In genomic region chr13:111808637-111809465, GRCm38 (mm10) we compare ENCODE assay signal across 8 mouse cellular contexts. TPM values are rescaled to one million over a fixed set of nuclear protein-coding genes. Genes with fewer than 3 reads are reported as not detected.
DNase-seq lines count a peak whose midpoint lies in the region; ATAC-seq and TF ChIP-seq lines count a peak whose summit lies in the region.

Map3k1 (minus strand) TSS chr13:111808993.

- H3K27ac ChIP-seq in embryonic facial prominence, embryonic 15.5 days (replicated peaks): peak within 1 kb of the TSS; percentile 95
- peak within 1 kb of the TSS; percentile 98 for H3K27ac ChIP-seq in heart, embryonic 10.5 days
- H3K27ac ChIP-seq in kidney, embryonic 15.5 days: peak within 1 kb of the TSS; percentile 98
- H3K27ac ChIP-seq in liver, adult 2 months (replicated peaks; ENCODE audit: insufficient read depth, low read depth, low read length): peak within 1 kb of the TSS; percentile 91
- H3K27ac ChIP-seq in stomach, postnatal 0 days (replicated peaks): peak within 1 kb of the TSS; percentile 99

- peak within 1 kb of the TSS; percentile 90 for H3K4me3 ChIP-seq in embryonic facial prominence, embryonic 15.5 days (replicated peaks)
- H3K4me3 ChIP-seq in heart, embryonic 10.5 days: peak within 1 kb of the TSS; percentile 98
- peak within 1 kb of the TSS; percentile 84 for H3K4me3 ChIP-seq in kidney, embryonic 15.5 days (replicated peaks)
- H3K4me3 ChIP-seq in liver, adult 2 months (ENCODE audit: insufficient read depth, low read depth, low read length): peak within 1 kb of the TSS; percentile 97
- H3K4me3 ChIP-seq in stomach, postnatal 0 days (ENCODE audit: low read depth, low read length): peak within 1 kb of the TSS; percentile 93

- TF ChIP-seq POLR2A in liver, adult 2 months (IDR thresholded peaks at IDR 0.05; ENCODE audit: extremely low read depth, insufficient read depth, low read length): peak; percentile 36; the same call in 1 of the 2 replicates

- H3K79me2 ChIP-seq in liver, adult 2 months (ENCODE audit: control insufficient read depth, insufficient read depth, low read length): peaks cover 10% of the 10 kb centered on the region; the same call in 1 of the 2 replicates

- DNase-seq in A20 (ENCODE audit: low read depth, low spot score): peak; percentile 80
- peak; percentile 85 for DNase-seq in adrenal gland, postnatal 14 days
- peak; percentile 88 for DNase-seq in heart, embryonic 10.5 days (ENCODE audit: low spot score)
- no peak for DNase-seq in liver, adult 2 months (ENCODE audit: extremely low read depth, low read depth, low spot score)
- peak; percentile 81 for DNase-seq in naive thymus-derived CD4-positive, alpha-beta T cell, adult 2 months (ENCODE audit: low read depth)
- DNase-seq in stomach, postnatal 0 days (ENCODE audit: low spot score): peak; percentile 86

- no peaks in the 10 kb centered on the region for H3K36me3 ChIP-seq in embryonic facial prominence, embryonic 15.5 days
- no peaks in the 10 kb centered on the region for H3K36me3 ChIP-seq in heart, embryonic 10.5 days
- H3K36me3 ChIP-seq in kidney, embryonic 15.5 days: no peaks in the 10 kb centered on the region
- no peaks in the 10 kb centered on the region for H3K36me3 ChIP-seq in liver, adult 2 months (ENCODE audit: control insufficient read depth, insufficient read depth, low read length)
- no peaks in the 10 kb centered on the region for H3K36me3 ChIP-seq in stomach, postnatal 0 days (ENCODE audit: control insufficient read depth, insufficient read depth, low read length)

- H3K9me3 ChIP-seq in embryonic facial prominence, embryonic 15.5 days (replicated peaks): no peaks in the 10 kb centered on the region
- no peaks in the 10 kb centered on the region for H3K9me3 ChIP-seq in heart, embryonic 10.5 days
- H3K9me3 ChIP-seq in kidney, embryonic 15.5 days (replicated peaks): no peaks in the 10 kb centered on the region
- no peaks in the 10 kb centered on the region for H3K9me3 ChIP-seq in stomach, postnatal 0 days (ENCODE audit: control insufficient read depth, low read length)

- no peak for TF ChIP-seq EP300 in stomach, postnatal 0 days (optimal IDR thresholded peaks at IDR 0.05)

- under 1% methylated on average over 99 of the region's 136 CpGs for WGBS in embryonic facial prominence, embryonic 15.5 days
- WGBS in heart, embryonic 10.5 days: 2% methylated on average over 100 of the region's 136 CpGs
- WGBS in kidney, embryonic 15.5 days: under 1% methylated on average over 92 of the region's 136 CpGs
- WGBS in liver, adult 2 months: 3% methylated on average over 102 of the region's 136 CpGs
- WGBS in stomach, postnatal 0 days: under 1% methylated on average over 65 of the region's 136 CpGs

- peak; percentile 84 for ATAC-seq in embryonic facial prominence, embryonic 15.5 days (ENCODE audit: insufficient number of reproducible peaks, low FRiP score, low TSS enrichment, low read depth)
- peak; percentile 78 for ATAC-seq in kidney, embryonic 15.5 days (replicated peaks; ENCODE audit: low FRiP score)
- ATAC-seq in stomach, postnatal 0 days (ENCODE audit: low FRiP score, low TSS enrichment): peak; percentile 79

- peak within 1 kb of the TSS; percentile 84 for H3K9ac ChIP-seq in embryonic facial prominence, embryonic 15.5 days
- peak within 1 kb of the TSS; percentile 94 for H3K9ac ChIP-seq in kidney, embryonic 15.5 days
- peak within 1 kb of the TSS; percentile 99 for H3K9ac ChIP-seq in liver, adult 2 months (ENCODE audit: low read depth, low read length)
- peak within 1 kb of the TSS; percentile 97 for H3K9ac ChIP-seq in stomach, postnatal 0 days (ENCODE audit: low read length)

- TF ChIP-seq CTCF in liver, adult 2 months (IDR thresholded peaks at IDR 0.05; ENCODE audit: low read depth, low read length): no peak
- peak; percentile 26; the same call in 1 of the 2 replicates for TF ChIP-seq CTCF in stomach, postnatal 0 days (IDR thresholded peaks at IDR 0.05; ENCODE audit: low read depth)

- peak within 1 kb of the TSS; percentile 88 for H3K4me2 ChIP-seq in embryonic facial prominence, embryonic 15.5 days (replicated peaks)
- peak within 1 kb of the TSS; percentile 94 for H3K4me2 ChIP-seq in kidney, embryonic 15.5 days
- H3K4me2 ChIP-seq in stomach, postnatal 0 days (replicated peaks; ENCODE audit: low read depth): peak within 1 kb of the TSS; percentile 90

- H3K27me3 ChIP-seq in embryonic facial prominence, embryonic 15.5 days: no peaks in the 10 kb centered on the region
- H3K27me3 ChIP-seq in heart, embryonic 10.5 days (ENCODE audit: insufficient read depth, poor library complexity, severe bottlenecking): no peaks in the 10 kb centered on the region
- no peaks in the 10 kb centered on the region for H3K27me3 ChIP-seq in kidney, embryonic 15.5 days
- no peaks in the 10 kb centered on the region for H3K27me3 ChIP-seq in liver, adult 2 months (ENCODE audit: control insufficient read depth, insufficient read depth, low read length)
- H3K27me3 ChIP-seq in stomach, postnatal 0 days (ENCODE audit: control insufficient read depth, insufficient read depth, low read length): no peaks in the 10 kb centered on the region

- H3K4me1 ChIP-seq in embryonic facial prominence, embryonic 15.5 days: peaks cover 26% of the 10 kb centered on the region
- H3K4me1 ChIP-seq in heart, embryonic 10.5 days: peaks cover 29% of the 10 kb centered on the region
- H3K4me1 ChIP-seq in kidney, embryonic 15.5 days: peaks cover 51% of the 10 kb centered on the region
- H3K4me1 ChIP-seq in liver, adult 2 months (ENCODE audit: control insufficient read depth, insufficient read depth, low read length): peaks cover 15% of the 10 kb centered on the region
- peaks cover 5% of the 10 kb centered on the region for H3K4me1 ChIP-seq in stomach, postnatal 0 days (replicated peaks; ENCODE audit: control insufficient read depth, insufficient read depth)

RNA-seq across cellular contexts. Expression of gene Map3k1, which starts in this region (rescaled TPM):
- total RNA-seq in adrenal gland, postnatal 14 days (2021): 60.4 and 62.0 TPM in 2 replicates
- polyA plus RNA-seq in embryonic facial prominence, embryonic 15.5 days (2015; fragmentation: Nextera tagmentation; extraction: Ambion mirVana): 16.3 and 18.0 TPM in 2 replicates
- polyA plus RNA-seq in heart, embryonic 10.5 days (2016; fragmentation: Nextera tagmentation; extraction: Ambion mirVana): 13.8 and 16.6 TPM in 2 replicates
- polyA plus RNA-seq in kidney, embryonic 15.5 days (2015; fragmentation: Nextera tagmentation; extraction: Ambion mirVana): 27.2 and 29.8 TPM in 2 replicates
- 7.9 and 8.7 TPM in 2 replicates for total RNA-seq in liver, adult 2 months (2014; rRNA removed)
- 4.5 and 4.6 TPM in 2 replicates for polyA plus RNA-seq in liver, adult 2 months (2012; rRNA removed)
- 12.9 and 13.3 TPM in 2 replicates for polyA plus RNA-seq in stomach, postnatal 0 days (2015; fragmentation: Nextera tagmentation; extraction: Ambion mirVana)
